Mouse (Mus musculus) frontal cortex, postnatal 25 days (tissue): ENCODE measurements around the gene Mgll.

Source experiments
- DNase-seq, 2 experiments: peaks; one replicate each; pipeline ENCODE4 v3.0.0; 2022; ENCODE audit warnings: low spot score in 2 of 2

Mgll gene

DNA sequence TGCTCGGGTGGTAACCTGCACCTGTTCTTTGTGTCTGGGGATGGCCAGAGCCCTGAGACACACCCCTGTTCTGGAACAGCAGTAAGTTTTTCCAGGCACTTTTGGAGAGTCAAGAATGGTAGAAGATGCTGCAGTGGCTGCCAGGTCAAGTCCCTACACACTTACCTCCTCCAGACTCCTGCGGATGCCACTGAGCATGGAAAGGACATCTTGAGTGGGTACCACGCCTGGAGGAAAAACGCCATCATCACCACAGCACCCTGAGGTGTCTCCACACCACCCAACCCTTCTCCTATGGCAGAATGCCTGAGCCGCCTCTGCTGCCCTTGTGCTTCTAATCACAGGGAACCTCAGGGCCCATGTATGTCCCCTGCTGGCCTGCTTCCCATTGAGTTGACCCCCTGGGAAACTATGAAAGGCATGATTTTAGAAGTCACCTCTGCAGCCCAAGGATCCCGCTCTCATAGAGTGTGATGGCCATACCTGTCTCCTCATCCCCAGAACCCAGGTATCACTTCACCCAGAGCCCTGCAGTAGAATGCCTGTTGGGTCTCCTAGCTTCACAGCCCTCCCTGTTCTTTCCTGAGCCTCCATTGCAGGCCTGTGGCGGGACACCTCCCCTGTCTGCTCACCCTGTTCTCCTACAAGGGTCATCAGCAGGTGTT, 120.8 kb downstream of the Mgll start:
- DNase-seq = no peak

- no peak for DNase-seq
These were observed 123.4 kb downstream of the Mgll start for GRCm38 (mm10) chr6:88847571-88847970.

GRCm38 (mm10) chr6:88849270-88849669, 125.1 kb downstream of the Mgll start:
- DNase-seq = no peak

DNA sequence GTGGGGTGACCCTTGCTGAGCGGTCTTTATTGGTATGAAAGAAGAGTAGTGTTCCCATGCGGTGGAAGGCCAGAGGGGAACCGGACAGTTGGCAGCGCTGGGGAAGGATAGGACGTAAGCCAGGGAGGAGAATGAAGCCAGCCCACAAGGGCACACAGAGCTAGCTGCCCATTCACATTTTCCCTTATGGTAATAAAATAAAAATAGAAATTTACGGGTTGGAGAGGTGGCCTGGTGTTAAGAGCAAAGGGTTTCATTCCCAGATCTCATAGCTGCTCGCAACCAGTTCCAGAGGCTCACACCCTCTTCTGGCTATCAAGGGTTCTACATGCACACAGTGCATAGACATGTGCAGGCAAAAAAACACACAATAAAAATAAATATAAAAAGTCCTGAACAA, 125.8 kb downstream of the Mgll start:
- DNase-seq = no peak

GRCm38 (mm10) chr6:88854509-88854908, 130.3 kb downstream of the Mgll start:
- no peak for DNase-seq

- DNase-seq = no peak
These were observed 131.4 kb downstream of the Mgll start for GRCm38 (mm10) chr6:88855636-88856035.

GRCm38 (mm10) chr6:88857249-88857648, 133.0 kb downstream of the Mgll start:
- DNase-seq = no peak

- no peak for DNase-seq
These were observed 133.6 kb downstream of the Mgll start for GRCm38 (mm10) chr6:88857830-88858229.

DNA sequence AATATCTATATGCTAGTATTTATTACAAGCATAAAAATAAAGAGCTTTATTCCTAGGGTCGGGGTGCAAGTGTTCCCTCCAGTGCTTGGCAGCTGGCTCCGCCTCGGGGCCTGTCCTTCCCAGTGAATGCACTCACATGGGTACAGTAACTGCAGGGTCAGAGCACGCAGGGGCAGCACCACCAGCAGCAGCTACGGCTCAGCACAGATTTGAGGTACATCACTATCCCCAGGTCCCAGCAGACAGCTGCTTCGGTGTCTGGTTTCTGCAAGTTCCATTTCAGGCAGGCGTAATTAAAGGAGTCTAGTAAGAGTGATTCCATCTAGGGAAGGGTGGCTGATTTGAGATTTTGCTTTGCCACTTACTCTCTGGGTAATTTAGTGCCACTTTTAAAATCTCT, 134.1 kb downstream of the Mgll start:
- no peak for DNase-seq

DNA sequence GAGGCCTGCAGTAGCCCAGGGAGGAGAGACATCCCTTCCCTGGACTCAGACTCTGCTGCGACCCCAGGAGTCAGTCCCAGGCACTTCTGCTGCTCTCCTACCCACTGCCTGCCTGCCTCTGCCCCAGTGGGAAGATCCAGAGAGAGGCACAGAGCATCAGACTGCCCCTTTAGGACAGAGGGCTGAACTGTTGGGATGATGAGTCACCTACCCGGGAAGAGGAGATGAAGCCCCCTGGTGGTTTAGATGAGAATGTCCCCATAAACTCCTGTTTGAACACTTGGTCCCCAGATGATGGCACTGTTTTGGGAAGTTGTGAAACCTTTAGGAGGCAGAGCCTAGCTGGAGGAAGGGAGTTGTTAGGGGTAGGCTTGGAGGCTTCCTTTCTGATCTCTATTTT, 136.7 kb downstream of the Mgll start:
- no peak for DNase-seq

GRCm38 (mm10) chr6:88865704-88866103, 141.5 kb downstream of the Mgll start:
- DNase-seq = no peak

GRCm38 (mm10) chr6:88869459-88869858, 145.2 kb downstream of the Mgll start:
- no peak for DNase-seq

GRCm38 (mm10) chr6:88870594-88870993, 146.4 kb downstream of the Mgll start:
- no peak for DNase-seq

- DNase-seq = no peak
These were observed 147.3 kb downstream of the Mgll start for GRCm38 (mm10) chr6:88871546-88871945.

DNA sequence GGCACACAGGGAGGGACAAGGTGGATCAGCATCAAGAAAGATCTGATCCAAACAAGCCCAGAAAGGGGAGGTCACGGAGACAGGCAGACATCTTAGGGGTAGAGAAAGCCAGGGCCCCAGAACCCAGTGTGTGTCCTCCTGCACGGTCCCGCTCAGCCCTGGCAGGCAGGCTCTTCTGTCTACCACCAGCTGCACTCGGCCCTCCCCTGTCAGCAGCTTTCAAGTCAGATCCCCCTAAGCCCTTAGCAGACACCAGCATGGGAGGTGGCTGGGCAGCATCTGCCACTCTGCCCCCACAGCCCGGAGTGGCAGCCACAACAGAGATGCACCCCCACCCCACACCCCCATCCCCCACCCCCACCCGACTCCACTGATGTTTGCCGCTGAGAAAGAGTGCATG, 148.6 kb downstream of the Mgll start:
- no peak for DNase-seq

- DNase-seq = no peak
These were observed 150.0 kb downstream of the Mgll start for GRCm38 (mm10) chr6:88873965-88874867.

DNA sequence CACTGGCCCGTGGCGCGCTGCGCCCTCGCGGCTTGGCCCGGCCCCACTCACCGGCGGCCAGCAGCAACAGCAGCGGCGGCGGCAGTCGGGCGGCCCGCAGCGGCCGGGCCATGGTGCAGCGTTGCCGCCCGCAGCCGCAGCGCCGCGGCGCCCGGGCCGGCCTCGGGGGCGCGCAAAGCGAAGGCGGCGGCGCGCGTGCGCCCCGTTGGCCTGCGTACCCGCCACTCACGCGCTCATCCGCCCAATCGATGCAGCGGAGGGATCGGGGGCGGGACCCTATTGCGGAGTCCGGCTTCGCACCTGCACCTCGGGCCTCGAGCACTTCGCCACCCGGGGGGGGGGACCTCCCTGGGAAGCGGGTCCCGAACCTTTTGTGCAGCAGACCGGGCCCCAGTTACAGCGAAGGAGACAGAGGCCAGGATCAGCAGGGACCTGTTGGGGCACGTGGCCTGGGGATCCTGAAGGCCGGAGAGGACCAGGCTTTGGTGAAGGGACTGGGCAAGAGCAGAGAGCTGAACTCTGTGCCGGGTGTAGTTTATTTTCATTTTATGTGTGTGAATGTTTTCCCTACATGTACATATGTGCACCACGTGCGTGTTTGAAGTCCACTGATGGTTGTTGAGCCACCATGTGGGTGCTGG, 150.8 kb downstream of the Mgll start, which contains the start of gene Podxl2:
TSS of gene Podxl2 (minus strand) at position 177 of the 641 bp plus-strand sequence.
- peak; percentile 62 to 65 for DNase-seq
